Mouse (Mus musculus): Measurements from ENCODE around the gene Dgkq. TPM values are rescaled to one million over a fixed set of nuclear protein-coding genes. Genes with fewer than 3 reads are reported as not detected.
A peak's percentile ranks its signal among the peaks of the same experiment; 100 is the strongest.

Gene Dgkq
- total and polyA plus RNA-seq, 3 experiments = 11.3 TPM; not detected in 1

GRCm38 (mm10) chr5:108671757-108672156 lies 2.3 kb upstream of the Dgkq start:
- DNase-seq (ENCODE audit: low read depth, low spot score) = peak; percentile 37
- Histone ChIP-seq H3K4me3 (ENCODE audit: control insufficient read depth in 1 of 2, insufficient read depth in 1 of 2, low read depth in 2 of 2, low read length in 2 of 2) (no peak overlapping the region), H3K9me3 (replicated peaks; ENCODE audit: insufficient read depth, low read length) (no peaks in the 10 kb centered on the region), H3K36me3 (ENCODE audit: control insufficient read depth in 1 of 2, insufficient read depth in 2 of 2, low read length in 2 of 2) (peaks cover 2 to 39% of the 10 kb centered on the region in 2 experiments; a peak in 3 of 4 replicates), H3K27ac (ENCODE audit: control insufficient read depth, low read depth, low read length) (no peak overlapping the region), H3K27me3 (ENCODE audit: control insufficient read depth in 1 of 2, insufficient read depth in 2 of 2, low read length in 2 of 2) (no peaks in the 10 kb centered on the region), H3K4me1 (ENCODE audit: control insufficient read depth in 1 of 2, insufficient read depth in 2 of 2, low read length in 2 of 2) (peaks cover 23 to 51% of the 10 kb centered on the region in 2 experiments), H3K79me2 (ENCODE audit: control insufficient read depth, insufficient read depth, low read length, poor library complexity) (peaks cover 34% of the 10 kb centered on the region), H3K9ac (ENCODE audit: control insufficient read depth, low read depth, low read length, poor library complexity, severe bottlenecking) (no peak overlapping the region)
- no peak for TF ChIP-seq GABPA (IDR thresholded peaks at IDR 0.05; ENCODE audit: low read depth, low read length)
- TF ChIP-seq EP300 (IDR thresholded peaks at IDR 0.05; ENCODE audit: low read depth in 1 of 2, low read length in 2 of 2) = no peak
- 0 out of 2 replicates have a peak, but pooled peaks have one; percentile 21 for TF ChIP-seq ZMIZ1 (IDR thresholded peaks at IDR 0.05; ENCODE audit: low read depth, low read length)
- TF ChIP-seq POLR2A (IDR thresholded peaks at IDR 0.05; ENCODE audit: control insufficient read depth in 1 of 2, insufficient read depth in 1 of 2, low read depth in 1 of 2, low read length in 2 of 2, poor library complexity in 1 of 2) = 0 out of 4 replicates have a peak, but pooled peaks of 1 of the 2 experiments have one; percentile 24
- TF ChIP-seq SMC3 (IDR thresholded peaks at IDR 0.05; ENCODE audit: low read depth, low read length) = 0 out of 2 replicates have a peak, but pooled peaks have one; percentile 2
- TF ChIP-seq CTCF (IDR thresholded peaks at IDR 0.05 in 2 of 3, conservative IDR thresholded peaks at IDR 0.05 in 1 of 3; ENCODE audit: control insufficient read depth in 1 of 3, insufficient read depth in 1 of 3, low read depth in 2 of 3, low read length in 3 of 3, poor library complexity in 1 of 3, severe bottlenecking in 1 of 3) = peak; percentile 38 to 58 (median 52); a peak in 5 of 6 replicates
- no peak for TF ChIP-seq RAD21 (IDR thresholded peaks at IDR 0.05; ENCODE audit: low read depth, low read length)

GRCm38 (mm10) chr5:108670785-108671184 lies 1.3 kb upstream of the Dgkq start:
- Histone ChIP-seq H3K4me1 (ENCODE audit: control insufficient read depth in 1 of 2, insufficient read depth in 2 of 2, low read length in 2 of 2) (peaks cover 16 to 45% of the 10 kb centered on the region in 2 experiments), H3K4me3 (ENCODE audit: control insufficient read depth in 1 of 2, insufficient read depth in 1 of 2, low read depth in 2 of 2, low read length in 2 of 2) (no peak overlapping the region), H3K9me3 (replicated peaks; ENCODE audit: insufficient read depth, low read length) (no peaks in the 10 kb centered on the region), H3K36me3 (ENCODE audit: control insufficient read depth in 1 of 2, insufficient read depth in 2 of 2, low read length in 2 of 2) (peaks cover 2 to 31% of the 10 kb centered on the region in 2 experiments; a peak in 3 of 4 replicates), H3K79me2 (ENCODE audit: control insufficient read depth, insufficient read depth, low read length, poor library complexity) (peaks cover 29% of the 10 kb centered on the region), H3K9ac (ENCODE audit: control insufficient read depth, low read depth, low read length, poor library complexity, severe bottlenecking) (no peak overlapping the region), H3K27ac (ENCODE audit: control insufficient read depth, low read depth, low read length) (no peak overlapping the region), H3K27me3 (ENCODE audit: control insufficient read depth in 1 of 2, insufficient read depth in 2 of 2, low read length in 2 of 2) (no peaks in the 10 kb centered on the region)
- peak; percentile 81 for DNase-seq (ENCODE audit: low read depth, low spot score)
- peak; percentile 46; the same call in 1 of the 2 replicates for TF ChIP-seq MYC (IDR thresholded peaks at IDR 0.05; ENCODE audit: low read depth, low read length)
- TF ChIP-seq POLR2AphosphoS5 (IDR thresholded peaks at IDR 0.05; ENCODE audit: borderline replicate concordance, low read depth, low read length) = no peak
- TF ChIP-seq GABPA (IDR thresholded peaks at IDR 0.05; ENCODE audit: low read depth, low read length) = no peak
- no peak for TF ChIP-seq MAX (IDR thresholded peaks at IDR 0.05; ENCODE audit: low read length)
- no peak for TF ChIP-seq NELFE (IDR thresholded peaks at IDR 0.05; ENCODE audit: low read depth, low read length)
- TF ChIP-seq HCFC1 (IDR thresholded peaks at IDR 0.05; ENCODE audit: low read depth, low read length) = no peak
- TF ChIP-seq ZC3H11A (IDR thresholded peaks at IDR 0.05; ENCODE audit: low read depth, low read length) = peak; percentile 24; the same call in 1 of the 2 replicates
- TF ChIP-seq TCF12 (IDR thresholded peaks at IDR 0.05; ENCODE audit: low read depth, low read length) = no peak; the same call in 1 of the 2 replicates
- TF ChIP-seq SIN3A (IDR thresholded peaks at IDR 0.05; ENCODE audit: low read length) = no peak
- no peak for TF ChIP-seq NRF1 (IDR thresholded peaks at IDR 0.05; ENCODE audit: insufficient read depth, low read depth, low read length, poor library complexity, severe bottlenecking)
- no peak for TF ChIP-seq ELF1 (IDR thresholded peaks at IDR 0.05; ENCODE audit: low read depth, low read length)
- TF ChIP-seq SMC3 (IDR thresholded peaks at IDR 0.05; ENCODE audit: low read depth, low read length) = peak; percentile 84
- TF ChIP-seq CTCF (IDR thresholded peaks at IDR 0.05 in 2 of 3, conservative IDR thresholded peaks at IDR 0.05 in 1 of 3; ENCODE audit: control insufficient read depth in 1 of 3, insufficient read depth in 1 of 3, low read depth in 2 of 3, low read length in 3 of 3, poor library complexity in 1 of 3, severe bottlenecking in 1 of 3) = peak; percentile 72 to 84 (median 74)
- no peak for TF ChIP-seq USF1 (IDR thresholded peaks at IDR 0.05; ENCODE audit: low read depth, low read length)
- TF ChIP-seq POLR2AphosphoS2 (IDR thresholded peaks at IDR 0.05; ENCODE audit: low read length) = no peak
- TF ChIP-seq TAL1 (IDR thresholded peaks at IDR 0.05; ENCODE audit: low read length) = no peak
- 0 out of 2 replicates have a peak, but pooled peaks have one; percentile 23 for TF ChIP-seq ETS1 (IDR thresholded peaks at IDR 0.05; ENCODE audit: low read depth, low read length)
- TF ChIP-seq RCOR1 (IDR thresholded peaks at IDR 0.05; ENCODE audit: low read depth, low read length) = no peak
- TF ChIP-seq MEF2A (IDR thresholded peaks at IDR 0.05; ENCODE audit: extremely low read depth, insufficient replicate concordance, low read depth, low read length, poor library complexity, severe bottlenecking) = no peak
- no peak for TF ChIP-seq GATA1 (IDR thresholded peaks at IDR 0.05; ENCODE audit: low read depth, low read length)
- peak; percentile 54 for TF ChIP-seq RAD21 (IDR thresholded peaks at IDR 0.05; ENCODE audit: low read depth, low read length)
- no peak for TF ChIP-seq CHD2 (IDR thresholded peaks at IDR 0.05; ENCODE audit: low read length)
- no peak for TF ChIP-seq CHD1 (IDR thresholded peaks at IDR 0.05; ENCODE audit: low read depth, low read length)
- TF ChIP-seq MAZ (IDR thresholded peaks at IDR 0.05; ENCODE audit: low read depth, low read length) = no peak
- no peak for TF ChIP-seq MAFK (IDR thresholded peaks at IDR 0.05; ENCODE audit: borderline replicate concordance, low read depth, low read length)
- no peak for TF ChIP-seq ZMIZ1 (IDR thresholded peaks at IDR 0.05; ENCODE audit: low read depth, low read length)
- no peak for TF ChIP-seq MYB (IDR thresholded peaks at IDR 0.05; ENCODE audit: low read depth, low read length)
- TF ChIP-seq BHLHE40 (IDR thresholded peaks at IDR 0.05; ENCODE audit: borderline replicate concordance, low read depth, low read length) = no peak

All from MEL (cell line).